Mouse (Mus musculus) megakaryocyte progenitor cell, adult 5-6 weeks (primary cell): Measurements from ENCODE around the gene Slfn14. TPM values are rescaled to one million over a fixed set of nuclear protein-coding genes. Genes with fewer than 3 reads are reported as not detected.
"Not testable (repeated sequence)": the region's sequence is repeated elsewhere in the genome, so short reads cannot be mapped to it uniquely, and the experiment has no call there.

Source experiments
- ATAC-seq: replicated peaks from 2 replicates; pipeline ENCODE4 v1.8.0; 2016; ENCODE audit warnings: mild to moderate bottlenecking, moderate TSS enrichment, inconsistent platforms; ENCODE audit not compliant: poor library complexity
- total RNA-seq, 2 experiments: library from RNA; stranded (forward) in 1 of 2; stranded (reverse) in 1 of 2; fragments of 157-497, 149-512 nt in 1 of 2; fragments of 200-1000 nt in 1 of 2; gene quantifications; 2 replicates each; pipeline versions ENCODE4 v1.2.3 to v1.2.4; 2015 to 2017

The Slfn14 gene
- total RNA-seq (2015) (0.24 TPM in 1 of 2 replicates, not detected in the other), total RNA-seq (2017) (not detected in 2 replicates)

DNA sequence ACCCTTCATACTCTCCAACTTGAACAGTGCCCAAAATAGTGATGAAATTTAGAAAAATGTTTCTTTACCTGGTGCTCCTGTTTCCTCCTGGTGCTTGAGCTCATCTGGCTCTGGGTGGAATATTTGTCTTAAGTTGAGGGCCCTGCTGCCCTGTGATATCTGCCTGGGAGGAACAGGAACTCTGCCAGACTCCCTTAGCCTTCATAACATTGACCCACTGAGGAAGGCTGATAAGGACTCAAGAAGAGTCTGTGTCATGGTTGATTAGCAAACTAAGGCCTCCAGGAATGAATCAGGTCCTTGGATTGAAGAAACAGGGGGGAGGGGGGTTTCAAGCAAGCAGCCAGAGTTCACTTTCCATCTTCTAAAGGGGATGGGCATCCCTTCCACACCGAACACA, at the start of gene Slfn14:
TSS of gene Slfn14 (minus strand) at position 161 of the 400 bp plus-strand sequence.
- peak; percentile 77 for ATAC-seq

DNA sequence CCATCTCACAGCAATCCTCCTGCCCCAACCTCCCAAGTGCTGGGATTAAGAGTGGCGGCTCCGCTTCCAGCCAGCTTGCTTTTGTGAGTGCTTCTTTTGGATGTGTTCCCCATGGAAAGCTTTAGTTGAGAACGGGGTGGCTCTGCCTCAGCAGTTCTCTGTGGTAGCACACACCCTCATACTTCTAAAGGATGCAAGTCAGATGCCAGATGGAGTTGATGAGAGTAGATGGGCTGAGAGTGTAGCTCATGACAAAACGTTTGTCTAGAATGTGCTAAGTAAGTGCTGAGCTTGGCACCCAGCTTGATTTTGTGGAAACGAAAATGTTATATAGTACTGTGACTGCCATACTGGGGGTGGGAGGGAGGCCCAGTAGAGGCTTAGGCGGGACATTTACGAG, 49.3 kb upstream of the Slfn14 start:
- ATAC-seq = no peak

DNA sequence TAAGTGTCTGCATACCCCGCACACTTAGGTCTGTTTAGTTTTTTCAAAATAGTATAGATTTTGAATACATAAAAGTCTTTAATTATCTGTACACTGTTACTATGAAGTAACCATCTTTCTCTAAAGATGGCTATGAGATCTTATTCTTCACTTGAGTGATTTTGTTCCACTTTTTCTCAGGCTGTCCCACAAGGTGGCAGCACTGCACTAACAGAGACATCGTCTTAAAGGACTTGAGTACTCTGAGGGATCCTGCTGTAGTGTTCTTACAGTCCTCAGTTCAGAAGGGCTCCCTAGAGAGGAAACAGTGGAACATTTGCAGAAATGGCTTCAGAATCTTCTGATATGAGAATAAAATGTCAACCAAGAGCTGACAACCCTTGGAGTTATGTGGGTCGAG, 40.9 kb upstream of the Slfn14 start:
- ATAC-seq = peak; percentile 74

DNA sequence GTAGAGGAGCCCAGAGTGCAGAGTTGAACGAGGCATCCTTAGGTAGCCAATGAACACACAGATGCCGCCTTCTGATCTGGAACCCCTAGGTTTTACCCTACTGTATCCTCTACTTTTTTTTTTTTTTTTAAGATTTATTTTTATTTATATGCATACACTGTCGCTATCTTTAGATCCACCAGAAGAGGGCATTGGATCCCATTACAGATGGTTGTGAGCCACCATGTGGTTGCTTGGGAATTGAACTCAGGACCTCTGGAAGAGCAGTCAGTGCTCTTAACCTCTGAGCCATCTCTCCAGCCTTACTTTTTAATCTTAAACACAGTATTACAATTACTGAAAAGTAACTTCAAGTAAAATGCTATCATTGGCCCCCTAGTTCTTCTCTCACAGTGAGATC, 40.2 kb upstream of the Slfn14 start:
- not testable (repeated sequence) for ATAC-seq

DNA sequence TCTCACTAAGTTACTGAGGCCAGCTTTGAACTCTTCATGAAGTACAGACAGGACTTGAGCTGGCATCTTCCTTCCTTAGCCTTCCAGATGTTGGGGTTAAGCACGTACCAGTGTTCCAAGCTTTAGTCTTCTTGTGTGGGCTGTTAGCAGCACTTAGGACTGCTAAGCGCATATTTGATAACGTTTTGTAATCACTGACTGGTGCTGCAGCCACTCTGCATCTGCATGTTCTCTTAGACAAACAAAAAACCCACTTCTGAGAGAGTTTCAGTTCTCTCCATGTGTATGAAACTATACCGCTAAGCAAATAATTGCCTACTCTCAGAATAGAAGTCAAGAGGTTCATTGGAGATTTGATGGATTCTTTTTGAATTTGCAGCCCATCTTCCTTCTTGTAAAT, 32.5 kb upstream of the Slfn14 start:
- no peak for ATAC-seq

DNA sequence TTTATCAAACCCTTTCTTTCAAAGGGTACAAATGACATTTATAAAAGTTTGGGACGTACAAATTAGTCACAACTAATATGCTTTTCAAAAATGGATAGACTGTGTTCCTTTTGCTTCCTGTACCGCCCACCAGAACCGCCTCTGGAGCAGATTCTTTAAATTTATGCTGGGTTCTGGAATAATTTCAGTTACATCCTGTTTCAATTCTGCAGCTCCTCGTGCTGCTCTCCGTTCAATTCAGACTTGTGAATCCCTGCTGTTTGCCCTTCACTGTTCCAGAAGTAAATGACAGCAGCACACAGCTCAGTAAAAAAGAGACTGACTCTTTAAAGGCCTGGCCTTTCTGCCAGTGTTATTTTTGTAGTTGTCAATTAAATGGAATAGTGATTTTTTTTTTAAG, 25.9 kb upstream of the Slfn14 start:
- no peak for ATAC-seq

DNA sequence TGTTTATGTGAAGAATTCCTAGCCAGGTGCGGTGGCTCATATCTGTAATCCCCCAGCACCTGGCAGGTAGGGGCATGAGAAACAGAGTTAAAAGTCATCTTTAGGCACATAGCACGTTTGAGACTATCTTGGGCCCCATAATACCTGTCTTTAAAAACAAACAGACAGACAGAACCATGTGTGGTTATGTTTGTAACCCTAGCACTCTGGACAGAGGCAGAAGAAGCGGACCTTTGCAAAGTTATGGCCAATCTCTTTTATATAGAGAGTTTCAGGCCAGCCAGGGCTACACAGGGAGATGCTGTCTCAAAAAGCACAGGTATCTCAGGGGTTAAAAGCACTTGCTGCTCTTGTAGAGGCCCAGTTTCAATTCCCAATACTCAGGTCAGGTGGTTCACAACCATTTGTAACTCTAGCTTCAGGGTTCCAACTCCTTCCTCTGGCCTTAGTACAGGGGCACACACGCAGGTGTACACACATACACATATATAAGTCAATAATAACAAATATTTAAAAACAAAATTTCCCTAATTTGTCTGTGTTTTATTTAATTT, 20.3 kb upstream of the Slfn14 start:
- ATAC-seq = no peak

DNA sequence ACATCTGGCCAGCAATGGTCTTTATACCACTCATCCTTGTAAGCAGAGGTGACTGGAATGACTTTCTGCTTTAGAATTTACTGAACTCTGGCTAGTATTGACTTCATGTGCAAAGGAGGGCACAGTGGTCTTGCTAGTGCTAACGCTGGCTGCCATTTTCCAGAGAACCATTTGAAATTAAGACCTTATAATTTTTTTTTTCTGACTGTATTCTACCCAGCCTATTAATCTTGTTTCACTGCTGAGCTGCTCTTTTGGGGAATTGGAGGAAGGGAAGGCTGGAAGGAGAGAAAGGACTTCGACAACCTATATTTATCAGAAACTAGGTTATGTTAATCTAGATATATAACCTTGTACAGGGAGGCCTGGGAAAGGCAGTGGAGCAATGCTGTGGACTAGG, 18.0 kb upstream of the Slfn14 start:
- no peak for ATAC-seq

DNA sequence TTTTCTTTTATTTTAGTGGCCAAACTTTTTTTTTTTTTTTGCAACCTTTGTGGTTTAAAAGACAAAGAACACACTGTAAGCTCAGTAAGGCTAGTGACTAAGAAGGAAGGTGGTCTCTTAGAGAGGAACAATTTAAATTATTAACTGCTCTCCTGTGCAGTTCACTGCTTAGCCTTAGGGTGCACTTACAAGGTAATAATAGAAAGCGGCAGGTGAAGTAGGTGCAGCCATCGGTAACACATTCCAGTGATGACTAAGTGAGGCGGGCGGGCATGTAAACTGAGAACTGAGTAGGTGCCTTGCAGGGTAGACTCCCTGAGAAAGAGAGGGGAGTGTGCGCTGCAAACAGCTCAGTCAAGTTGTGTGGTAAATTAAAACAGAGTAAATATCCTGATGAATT, 17.2 kb upstream of the Slfn14 start:
- ATAC-seq = no peak

DNA sequence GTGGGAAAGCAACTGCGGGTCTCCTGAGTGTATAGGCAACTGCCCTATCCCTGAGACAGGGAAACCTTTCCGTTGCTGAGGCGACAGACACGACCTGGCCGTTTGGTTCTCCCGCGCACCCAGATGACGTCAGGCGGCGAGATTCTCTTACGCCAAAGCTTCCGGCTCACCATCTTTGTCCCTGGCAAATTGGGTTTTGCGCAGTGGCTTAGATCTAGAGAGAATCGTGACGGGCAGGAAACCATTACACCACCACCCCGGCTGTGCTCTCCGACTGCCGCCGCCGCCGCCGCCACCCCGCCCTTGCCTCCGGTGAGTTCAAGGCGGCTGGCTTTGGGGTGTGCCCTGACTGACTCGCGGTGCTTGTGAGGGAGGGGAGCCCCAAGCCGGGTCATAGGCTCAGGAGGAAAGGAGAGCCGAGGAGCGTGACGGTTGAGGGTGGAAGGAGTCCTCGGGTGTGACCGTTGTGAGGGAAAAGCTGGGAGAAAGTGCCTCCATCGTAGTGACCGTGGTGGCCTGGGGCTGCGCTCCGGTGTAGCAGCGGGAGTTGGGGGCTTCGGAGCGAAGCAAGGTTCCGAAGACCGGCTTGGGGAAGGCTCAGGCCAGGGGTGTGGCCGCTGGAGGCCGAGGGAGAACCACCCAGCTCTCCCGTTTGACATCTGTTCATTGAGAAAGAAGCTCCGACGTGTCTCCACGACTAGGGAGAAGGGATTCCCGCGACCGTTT, 16.2 kb upstream of the Slfn14 start, which contains the start of gene Pex12:
TSS of gene Pex12 (minus strand) at position 61 of the 726 bp plus-strand sequence.
- ATAC-seq = peak; percentile 70

DNA sequence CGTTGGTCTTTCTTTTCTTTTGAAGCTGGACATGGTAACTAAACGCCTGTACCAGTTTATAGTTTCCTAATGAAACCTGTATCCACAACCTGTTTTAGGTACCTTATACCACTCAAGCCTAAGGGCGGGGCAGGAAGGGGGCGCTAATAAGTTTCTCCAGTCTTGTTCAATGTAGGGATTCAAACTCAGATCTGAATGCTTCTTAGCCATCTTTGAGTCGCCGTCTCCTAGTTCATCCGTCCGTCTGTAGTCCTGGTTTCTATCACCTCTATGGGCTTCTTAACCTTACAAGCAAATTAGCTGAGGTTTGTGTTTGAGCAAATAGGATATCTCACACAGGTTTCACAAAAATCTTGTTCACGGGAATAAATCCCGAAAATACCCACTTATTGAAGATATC, 15.6 kb upstream of the Slfn14 start:
- ATAC-seq = no peak

DNA sequence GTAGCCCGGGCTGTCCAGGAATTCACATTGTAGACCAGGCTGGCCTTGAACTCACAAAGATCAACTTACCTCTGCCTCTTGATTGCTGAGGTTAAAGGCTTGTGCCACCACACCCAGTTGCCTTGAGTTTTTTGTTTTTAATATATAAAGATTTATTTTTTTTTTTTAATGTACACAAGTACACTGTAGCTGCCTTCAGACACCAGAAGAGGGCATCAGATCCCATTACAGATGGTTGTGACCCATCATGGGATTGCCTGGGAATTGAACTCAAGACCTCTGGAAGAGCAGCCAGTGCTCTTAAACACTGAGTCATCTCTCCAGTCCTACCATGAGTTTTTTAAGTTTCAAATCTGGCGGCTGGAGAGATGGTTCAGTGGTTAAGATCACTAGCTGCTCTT, 14.9 kb upstream of the Slfn14 start:
- ATAC-seq = no peak

DNA sequence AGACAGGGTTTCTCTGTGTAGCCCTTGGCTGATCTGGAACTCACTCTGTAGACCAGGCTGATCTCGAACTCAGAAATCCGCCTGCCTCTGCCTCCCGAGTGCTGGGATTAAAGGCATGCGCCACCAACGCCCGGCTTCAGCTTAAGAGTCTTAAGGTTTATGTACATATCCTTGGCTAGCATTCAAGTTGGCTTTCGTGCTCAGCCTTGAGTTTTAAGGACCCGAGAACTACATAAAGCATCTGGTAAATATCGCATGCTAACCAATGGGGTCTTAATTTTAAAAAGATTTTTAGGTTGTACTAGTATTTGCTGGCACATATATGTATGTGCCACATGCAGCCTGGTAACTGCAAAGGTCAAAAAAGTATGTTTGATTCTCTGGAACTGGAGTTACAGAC, 13.2 kb upstream of the Slfn14 start:
- ATAC-seq = no peak

DNA sequence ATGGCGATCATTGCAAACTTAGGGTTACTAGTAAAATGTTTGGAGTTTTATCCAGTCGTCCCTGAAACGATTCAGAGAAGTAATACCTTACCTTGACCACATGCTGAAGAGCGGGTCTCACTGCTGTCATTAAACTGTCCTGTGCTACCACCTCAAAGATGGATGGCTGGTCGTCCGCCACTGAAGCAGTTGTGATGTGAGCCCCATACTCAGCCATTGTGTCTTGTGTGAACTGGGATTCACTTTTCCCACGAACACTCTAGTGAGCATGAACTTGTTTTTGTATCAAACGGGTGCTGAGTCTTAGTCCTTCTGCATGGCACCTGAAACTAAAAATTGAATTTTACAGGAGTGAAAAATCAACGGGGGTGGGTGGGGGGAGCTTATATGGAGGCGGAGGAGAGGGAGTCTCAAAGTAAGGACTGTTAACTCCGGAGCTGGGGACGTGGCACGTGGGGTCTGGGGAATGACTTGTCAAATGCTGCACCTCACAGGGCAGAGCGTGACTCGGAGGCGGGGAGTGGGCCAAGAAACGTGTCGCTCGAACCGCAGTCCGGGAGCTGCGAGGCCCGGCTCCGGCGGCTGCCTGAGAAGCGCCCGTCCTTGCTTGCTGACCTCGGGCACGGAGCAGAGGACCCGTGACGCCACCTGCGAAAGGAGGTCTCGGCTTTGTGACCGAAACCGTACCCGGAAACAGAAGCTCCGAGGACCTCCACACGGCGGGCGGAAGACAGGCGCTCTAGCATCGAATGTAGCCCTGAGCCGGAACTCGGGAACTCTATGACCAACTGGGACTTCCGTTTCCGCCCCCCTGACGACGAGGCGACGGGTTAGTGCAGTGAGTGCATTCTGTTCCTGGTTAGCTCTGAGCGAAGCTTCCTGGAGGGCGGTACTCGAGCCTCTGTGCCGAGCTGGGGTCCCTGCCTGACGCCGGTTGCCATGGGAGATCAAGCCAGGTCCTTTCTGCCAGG, 12.0 kb upstream of the Slfn14 start, which contains the start of gene Ap2b1:
TSS of gene Ap2b1 (plus strand) at position 800 of the 971 bp plus-strand sequence.
- ATAC-seq = peak; percentile 79

DNA sequence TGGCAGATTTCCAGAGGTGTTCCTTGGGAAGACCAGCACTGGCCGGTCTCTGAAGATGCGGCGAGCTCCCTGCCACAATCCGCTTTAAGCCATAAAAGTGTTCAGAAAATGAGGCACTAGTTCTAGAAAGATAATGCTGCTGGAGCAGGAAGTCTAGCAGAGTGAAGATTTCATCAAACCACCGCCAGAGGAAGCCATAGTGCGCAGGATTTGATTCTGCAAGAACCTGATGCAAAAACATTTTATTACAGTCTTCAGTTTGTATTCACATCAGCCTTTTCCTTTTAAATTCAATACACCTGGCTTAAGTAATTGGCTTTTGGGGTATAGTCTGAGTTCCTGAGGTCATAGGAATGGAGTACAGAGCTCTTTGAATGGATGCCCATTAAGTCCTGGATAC, 11.3 kb upstream of the Slfn14 start:
- no peak for ATAC-seq

DNA sequence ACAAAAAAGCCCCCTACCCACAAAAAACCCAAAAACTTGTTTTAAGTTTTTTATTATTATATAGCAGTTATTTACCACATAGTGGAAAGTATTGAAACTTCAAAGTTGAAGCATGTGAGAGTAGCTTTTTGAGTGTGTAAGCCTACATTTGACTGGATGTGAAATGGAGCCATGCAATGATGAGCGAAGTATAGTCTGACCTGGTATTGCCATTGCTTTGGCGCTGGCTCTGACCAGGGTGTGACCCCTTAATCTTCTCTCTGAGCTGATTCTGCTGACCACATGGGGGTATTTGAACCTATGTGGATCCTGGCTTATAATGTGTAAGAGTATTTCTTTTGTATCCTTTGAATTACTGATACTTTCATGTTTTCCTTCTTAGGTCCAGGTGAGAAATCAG, 7.6 kb upstream of the Slfn14 start:
- no peak for ATAC-seq

DNA sequence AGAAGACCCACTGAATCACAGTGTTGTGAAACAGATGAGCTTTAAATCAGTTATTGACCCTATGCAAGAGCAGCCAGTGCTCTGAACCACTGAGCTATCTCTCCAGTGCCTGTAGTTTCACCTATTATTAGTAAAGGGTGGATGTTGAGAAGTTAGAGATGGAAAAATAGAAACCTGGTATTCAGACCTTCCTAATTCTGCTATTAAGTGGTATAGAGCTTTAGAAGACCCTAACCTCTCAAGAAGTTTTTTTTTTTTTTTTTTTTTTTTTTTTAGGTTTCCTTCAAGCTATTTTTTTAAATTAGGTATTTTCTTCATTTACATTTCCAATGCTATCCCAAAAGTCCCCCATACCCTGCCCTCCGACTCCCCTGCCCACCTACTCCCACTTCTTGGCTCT, 6.7 kb upstream of the Slfn14 start:
- no peak for ATAC-seq

DNA sequence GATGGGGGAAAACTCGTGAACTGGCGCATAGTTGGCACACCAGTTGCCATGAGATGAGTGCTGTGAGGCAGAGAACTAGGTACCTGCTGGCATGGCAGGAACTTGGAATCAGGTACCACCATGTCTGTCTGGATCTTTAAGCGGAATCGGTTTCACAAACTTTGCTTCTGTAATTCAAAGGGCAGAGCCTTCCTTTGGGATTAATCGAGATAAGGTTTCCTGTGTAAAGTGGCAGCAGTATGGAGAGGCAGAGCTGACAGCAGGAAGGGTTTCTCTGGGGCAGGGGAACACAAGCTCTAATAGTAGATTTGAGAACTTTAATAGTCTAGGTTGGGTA, 5.7 kb upstream of the Slfn14 start:
- ATAC-seq = no peak

DNA sequence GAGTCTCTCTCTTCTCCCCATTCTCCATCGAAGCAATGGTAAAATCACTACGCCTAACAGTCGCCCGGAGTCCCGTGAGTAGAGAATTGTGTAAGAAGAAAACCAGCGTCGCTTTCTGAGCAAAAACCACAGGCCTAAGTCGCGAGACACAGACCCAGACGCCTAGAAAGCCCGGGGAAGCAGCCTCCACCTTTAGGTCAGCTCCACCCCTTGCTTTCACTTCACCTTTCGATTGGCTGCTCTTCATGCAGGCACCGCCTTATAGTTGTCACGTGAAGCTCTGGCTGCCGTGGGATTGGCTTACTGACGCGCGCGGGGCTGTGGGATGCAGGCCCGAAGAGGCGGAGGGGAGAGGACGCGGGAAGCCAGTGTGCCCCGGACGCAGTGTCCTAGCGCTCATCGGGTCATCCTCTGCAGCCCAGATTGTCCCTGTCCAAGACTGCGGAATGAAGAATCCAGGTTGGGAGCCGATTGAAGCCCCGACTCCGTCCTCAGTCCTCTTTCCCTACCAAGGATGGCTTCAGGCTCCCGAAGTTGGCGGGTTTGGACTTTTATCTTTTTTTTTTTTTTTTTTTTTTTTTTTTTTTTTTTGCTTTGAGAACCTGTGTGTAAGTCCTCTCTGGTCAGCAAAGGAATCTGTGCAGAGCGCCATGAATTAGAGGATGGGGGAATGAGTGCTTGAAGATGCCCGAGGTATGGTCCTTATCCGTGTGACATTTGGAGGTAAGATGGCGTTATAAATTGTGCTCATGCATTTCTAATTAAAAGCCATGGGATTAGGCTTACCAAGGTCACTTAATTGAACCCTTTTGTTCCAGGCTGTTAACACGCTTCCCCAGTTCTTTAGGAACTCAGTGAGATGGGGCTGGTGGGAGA, 5.1 kb upstream of the Slfn14 start:
- peak; percentile 98 for ATAC-seq

DNA sequence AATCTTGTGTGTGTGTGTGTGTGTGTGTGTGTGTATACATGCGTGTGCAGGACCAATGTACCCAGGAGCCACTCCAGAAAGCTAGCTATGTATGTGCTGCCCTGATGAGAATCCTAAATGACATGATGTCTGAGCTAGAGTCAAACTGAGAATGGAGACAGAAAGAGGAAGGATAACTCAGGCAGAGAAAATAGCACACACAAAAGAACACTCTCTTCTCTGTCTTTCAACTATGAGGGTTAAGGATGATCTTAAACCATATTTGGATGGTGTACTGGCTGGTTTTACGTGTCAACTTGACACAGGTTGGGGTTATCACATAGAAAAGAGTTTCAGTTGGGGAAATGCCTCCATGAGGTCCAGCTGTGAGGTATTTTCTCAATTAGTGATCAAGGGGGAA, 3.1 kb upstream of the Slfn14 start:
- ATAC-seq = no peak

DNA sequence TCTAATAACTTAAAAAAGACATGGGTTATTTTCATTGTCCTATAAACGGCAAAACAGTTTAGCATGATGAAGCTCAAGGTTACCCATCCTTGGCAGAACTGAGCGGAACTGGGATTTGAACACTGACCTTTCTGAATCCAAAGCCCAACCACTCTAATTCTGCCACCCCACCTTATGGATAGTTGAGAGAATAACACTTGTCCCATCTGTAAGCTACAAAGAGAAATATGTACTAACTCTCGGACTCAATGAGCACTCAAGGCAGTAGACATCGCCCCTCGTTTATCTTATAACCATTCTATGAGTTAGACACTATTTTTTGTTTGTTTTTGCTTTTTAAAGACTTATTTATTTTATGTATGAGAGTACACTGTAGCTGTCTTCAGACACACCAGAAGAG, 2.5 kb upstream of the Slfn14 start:
- ATAC-seq = no peak
